Mouse (Mus musculus) kidney, postnatal 0 days (tissue): ENCODE measurements around the gene Hist1h4d. TPM values are rescaled to one million over a fixed set of nuclear protein-coding genes. Genes with fewer than 3 reads are reported as not detected.
"Not testable (repeated sequence)": the region's sequence is repeated elsewhere in the genome, so short reads cannot be mapped to it uniquely, and the experiment has no call there.

ENCODE experiments used
- ATAC-seq: fragments of 200-750 bp; cut with Nextera tagmentation; replicated peaks from 2 replicates; pipeline ENCODE4 v1.8.0; 2017; ENCODE audit warnings: low read depth, moderate number of reproducible peaks, moderate TSS enrichment, moderate library complexity; ENCODE audit not compliant: low FRiP score
- DNase-seq: peaks from one replicate; pipeline ENCODE4 v3.0.0-alpha.2; 2016; ENCODE audit warnings: low spot score
- H3K27ac ChIP-seq: fragments of 300-500 bp; sonication (generic); 2 replicates; pipeline ENCODE4 v1.5.1; 2014; ENCODE audit warnings: mild to moderate bottlenecking
- H3K27me3 ChIP-seq: fragments of 300-500 bp; sonication (generic); 2 replicates; pipeline ENCODE4 v1.6.1; 2014; ENCODE audit warnings: low read length, mixed read lengths; ENCODE audit not compliant: insufficient read depth
- H3K36me3 ChIP-seq: fragments of 300-500 bp; sonication (generic); 2 replicates; pipeline ENCODE4 v1.6.1; 2014; ENCODE audit warnings: low read length, mixed read lengths; ENCODE audit not compliant: insufficient read depth
- H3K4me1 ChIP-seq: fragments of 300-500 bp; sonication (generic); replicated peaks from 2 replicates; pipeline ENCODE4 v1.6.1; 2014; ENCODE audit warnings: antibody characterized with exemption, low read length, mixed read lengths; ENCODE audit not compliant: insufficient read depth
- H3K4me2 ChIP-seq: fragments of 300-500 bp; sonication (generic); 2 replicates; pipeline ENCODE4 v1.6.1; 2014; ENCODE audit warnings: mild to moderate bottlenecking, low read length, moderate library complexity, mixed read lengths
- H3K4me3 ChIP-seq: fragments of 300-500 bp; sonication (generic); replicated peaks from 2 replicates; pipeline ENCODE4 v1.5.1; 2014; ENCODE audit warnings: low read depth, low read length
- H3K9ac ChIP-seq: fragments of 300-500 bp; sonication (generic); 2 replicates; pipeline ENCODE4 v1.6.1; 2014; ENCODE audit warnings: low read depth, low read length
- H3K9me3 ChIP-seq: fragments of 300-500 bp; sonication (generic); replicated peaks from 2 replicates; pipeline ENCODE4 v1.6.1; 2016; ENCODE audit warnings: low read length, inconsistent platforms, mixed read lengths
- CTCF ChIP-seq: IDR thresholded peaks from 2 replicates; pipeline ENCODE4 v1.5.1; 2016; ENCODE audit warnings: antibody characterized with exemption, low read depth, mild to moderate bottlenecking, moderate library complexity
- WGBS: fragments of 180-500 bp; shearing (Covaris S2); extraction: QIAGEN DNeasy Blood & Tissue Kit; methylation state at CpG from one replicate; pipeline ENCODE4 v1.1.7; 2014; 5-methylcytosine and 5-hydroxymethylcytosine counted together
- polyA plus RNA-seq: library from polyadenylated mRNA; unstranded; fragments of >200 nt; fragmentation: Nextera tagmentation; extraction: Ambion mirVana; gene quantifications from 2 replicates; pipeline ENCODE4 v1.2.1, GENCODE M21; 2015

The Hist1h4d gene
- polyA plus RNA-seq, 1 experiment from 2014 or later, result 77.0 TPM

DNA sequence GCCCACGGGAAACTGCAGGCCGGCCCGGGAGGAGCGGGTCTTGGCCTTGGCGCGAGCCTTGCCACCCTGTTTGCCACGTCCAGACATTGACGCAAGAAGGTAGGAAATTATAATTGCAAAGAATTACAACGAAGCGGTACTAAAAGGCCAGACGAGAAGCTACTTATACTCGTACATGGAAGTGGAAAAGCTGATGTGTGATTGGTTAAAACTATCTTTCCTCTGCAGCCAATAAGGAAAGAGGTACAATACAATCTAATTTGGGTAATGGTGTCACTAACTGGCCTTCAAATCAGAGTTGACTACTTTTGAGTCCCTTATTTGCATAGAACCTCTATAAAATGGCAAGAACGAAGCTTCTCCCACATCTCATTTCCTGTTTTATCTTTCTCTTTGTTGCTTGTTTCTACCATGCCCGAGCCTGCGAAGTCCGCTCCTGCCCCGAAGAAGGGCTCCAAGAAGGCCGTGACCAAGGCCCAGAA, 10.3 kb upstream of the Hist1h4d start, which contains the start of the genes Hist1h2ae and Hist1h2bg:
Hist1h2ae (minus strand) TSS at position 199 of the 482 bp plus-strand sequence.
Hist1h2bg (plus strand) TSS at position 375 of the 482 bp plus-strand sequence.
- WGBS, result under 1% methylated on average over 18 of the region's 18 CpGs
- peak; percentile 99 for DNase-seq
- peak; percentile 86 for ATAC-seq
- H3K27ac ChIP-seq, result peak within 1 kb of the TSS; percentile 95
- peak within 1 kb of the TSS; percentile 48 for H3K4me3 ChIP-seq
- H3K4me2 ChIP-seq, result peak within 1 kb of the TSS; percentile 64
- no peaks in the 10 kb centered on the region for H3K36me3 ChIP-seq
- no peaks in the 10 kb centered on the region for H3K27me3 ChIP-seq
- H3K9ac ChIP-seq, result peak within 1 kb of the TSS; percentile 55
- no peaks in the 10 kb centered on the region for H3K9me3 ChIP-seq
- 0 out of 2 replicates have a peak, but pooled peaks cover 7% of the 10 kb centered on the region for H3K4me1 ChIP-seq
- no peak for TF ChIP-seq CTCF

DNA sequence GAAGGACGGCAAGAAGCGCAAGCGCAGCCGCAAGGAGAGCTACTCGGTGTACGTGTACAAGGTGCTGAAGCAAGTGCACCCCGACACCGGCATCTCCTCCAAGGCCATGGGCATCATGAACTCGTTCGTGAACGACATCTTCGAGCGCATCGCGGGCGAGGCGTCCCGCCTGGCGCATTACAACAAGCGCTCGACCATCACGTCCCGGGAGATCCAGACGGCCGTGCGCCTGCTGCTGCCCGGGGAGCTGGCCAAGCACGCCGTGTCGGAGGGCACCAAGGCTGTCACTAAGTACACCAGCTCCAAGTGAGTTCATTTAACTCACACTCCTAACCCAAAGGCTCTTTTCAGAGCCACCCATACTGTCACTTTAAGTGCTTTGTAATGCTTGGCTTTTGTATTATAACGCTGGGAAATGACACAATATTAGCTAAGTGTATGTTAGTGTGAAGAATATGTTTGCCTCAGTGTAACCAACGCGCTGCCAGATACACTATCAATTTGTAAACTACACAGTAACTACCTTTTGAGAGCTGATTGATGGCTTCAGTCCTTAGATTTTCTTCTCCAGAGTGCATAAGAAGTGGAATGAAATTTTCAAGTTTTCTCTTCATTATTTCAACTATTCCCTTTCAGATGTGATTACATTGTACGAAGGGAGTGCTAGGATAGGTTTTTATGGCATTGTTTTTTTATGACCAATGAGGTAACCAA, 9.7 kb upstream of the Hist1h4d start:
- not testable (repeated sequence) for H3K9me3 ChIP-seq, ATAC-seq, H3K36me3 ChIP-seq, H3K27me3 ChIP-seq
- peak overlapping the region; percentile 95 for H3K27ac ChIP-seq
- WGBS, result 1% methylated on average over 9 of the region's 34 CpGs
- DNase-seq, result peak; percentile 48
- H3K9ac ChIP-seq, result peak overlapping the region; percentile 47
- H3K4me1 ChIP-seq, result peaks cover 12% of the 10 kb centered on the region; the same call in 1 of the 2 replicates
- peak overlapping the region; percentile 64 for H3K4me2 ChIP-seq
- peak overlapping the region; percentile 48 for H3K4me3 ChIP-seq

DNA sequence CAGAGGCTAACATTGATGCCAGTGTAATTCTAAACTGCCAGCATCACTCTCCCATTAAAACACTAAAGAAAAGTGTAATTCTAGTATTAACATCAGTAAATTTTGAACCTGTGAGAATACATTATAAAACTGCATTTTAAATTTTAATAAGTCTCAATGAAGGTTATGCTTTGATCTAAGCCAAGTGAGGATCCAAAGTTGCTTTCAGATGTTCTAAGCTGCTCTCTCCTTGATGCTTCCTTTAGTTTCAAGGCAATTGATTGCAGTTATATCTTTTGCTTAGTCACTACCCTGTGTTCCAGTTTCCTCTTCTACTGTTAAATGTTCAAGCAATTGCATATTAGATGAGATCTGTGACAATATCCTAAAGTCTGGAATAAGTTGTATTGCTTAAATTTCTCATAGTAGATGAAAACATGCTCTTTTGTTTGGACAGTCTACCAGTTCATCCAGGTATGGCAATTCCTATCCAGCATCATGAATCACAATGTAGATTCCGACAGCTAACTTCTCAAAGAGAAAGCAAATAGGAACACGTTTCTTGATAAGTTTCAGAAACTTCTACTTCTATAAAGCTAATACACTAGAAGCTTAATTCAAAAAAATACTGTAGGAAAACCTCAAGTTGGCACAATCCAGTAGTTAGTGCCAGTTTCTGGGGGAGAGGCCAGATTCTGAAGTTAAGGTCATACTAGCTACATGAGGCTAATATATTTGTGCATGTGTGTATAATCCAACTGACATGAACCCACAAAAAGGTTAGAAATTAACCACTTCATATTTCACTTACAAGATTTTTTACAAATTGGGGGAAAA, 9.0 kb upstream of the Hist1h4d start:
- peak overlapping the region; percentile 47 for H3K9ac ChIP-seq
- 19% methylated on average over 2 of the region's 2 CpGs for WGBS
- no peaks in the 10 kb centered on the region for H3K9me3 ChIP-seq
- H3K4me3 ChIP-seq, result peak overlapping the region; percentile 48
- ATAC-seq, result no peak
- TF ChIP-seq CTCF, result no peak
- peaks cover 13% of the 10 kb centered on the region; the same call in 1 of the 2 replicates for H3K4me1 ChIP-seq
- H3K36me3 ChIP-seq, result no peaks in the 10 kb centered on the region
- H3K27ac ChIP-seq, result peak overlapping the region; percentile 95
- H3K4me2 ChIP-seq, result peak overlapping the region; percentile 64
- no peaks in the 10 kb centered on the region for H3K27me3 ChIP-seq
- DNase-seq, result peak; percentile 58

DNA sequence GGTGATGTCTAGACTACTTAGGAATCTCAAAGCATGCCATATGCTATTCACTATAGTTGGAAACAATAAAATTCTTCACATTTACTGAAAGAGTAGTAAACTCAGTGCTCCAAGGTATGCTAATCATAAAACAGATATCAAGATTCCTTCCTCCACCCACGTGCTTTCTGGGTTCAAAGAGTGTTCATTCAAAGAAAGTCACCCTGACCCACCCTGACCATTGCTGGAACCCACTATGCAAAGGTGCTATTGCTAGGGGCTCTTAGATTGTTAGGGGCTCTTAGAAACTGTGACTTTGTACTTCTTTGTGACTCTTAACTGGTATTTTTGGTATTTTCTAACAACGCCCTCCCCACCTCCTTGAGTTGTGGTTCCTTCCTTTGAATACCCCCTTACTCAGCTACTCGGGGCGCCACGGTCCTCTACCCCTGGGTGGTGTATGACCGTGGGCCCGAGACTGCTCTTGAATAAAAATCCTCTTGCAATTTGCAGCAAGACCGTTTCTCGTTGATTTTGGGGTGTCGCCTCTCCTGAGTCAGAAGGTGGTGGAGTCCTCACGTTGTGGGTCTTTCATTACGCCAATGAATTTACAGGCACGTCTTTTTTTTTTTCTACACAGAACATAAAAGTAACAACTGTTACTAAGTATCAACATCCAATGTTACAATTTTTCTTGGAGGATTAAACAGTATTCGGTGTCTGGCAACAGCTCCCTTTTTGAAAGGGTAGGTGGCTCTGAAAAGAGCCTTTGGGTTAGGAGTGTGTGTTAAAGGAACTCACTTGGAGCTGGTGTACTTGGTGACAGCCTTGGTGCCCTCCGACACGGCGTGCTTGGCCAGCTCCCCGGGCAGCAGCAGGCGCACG, 8.1 kb upstream of the Hist1h4d start:
- 4% methylated on average over 18 of the region's 20 CpGs for WGBS
- Histone ChIP-seq H3K27ac (peak overlapping the region; percentile 86), H3K4me3 (peak overlapping the region; percentile 48), H3K9ac (peak overlapping the region; percentile 47; the same call in 1 of the 2 replicates), H3K4me1 (peaks cover 13% of the 10 kb centered on the region; the same call in 1 of the 2 replicates), H3K4me2 (peak overlapping the region; percentile 64)
- H3K27me3 ChIP-seq, H3K36me3 ChIP-seq, DNase-seq, ATAC-seq, H3K9me3 ChIP-seq: not testable (repeated sequence)

DNA sequence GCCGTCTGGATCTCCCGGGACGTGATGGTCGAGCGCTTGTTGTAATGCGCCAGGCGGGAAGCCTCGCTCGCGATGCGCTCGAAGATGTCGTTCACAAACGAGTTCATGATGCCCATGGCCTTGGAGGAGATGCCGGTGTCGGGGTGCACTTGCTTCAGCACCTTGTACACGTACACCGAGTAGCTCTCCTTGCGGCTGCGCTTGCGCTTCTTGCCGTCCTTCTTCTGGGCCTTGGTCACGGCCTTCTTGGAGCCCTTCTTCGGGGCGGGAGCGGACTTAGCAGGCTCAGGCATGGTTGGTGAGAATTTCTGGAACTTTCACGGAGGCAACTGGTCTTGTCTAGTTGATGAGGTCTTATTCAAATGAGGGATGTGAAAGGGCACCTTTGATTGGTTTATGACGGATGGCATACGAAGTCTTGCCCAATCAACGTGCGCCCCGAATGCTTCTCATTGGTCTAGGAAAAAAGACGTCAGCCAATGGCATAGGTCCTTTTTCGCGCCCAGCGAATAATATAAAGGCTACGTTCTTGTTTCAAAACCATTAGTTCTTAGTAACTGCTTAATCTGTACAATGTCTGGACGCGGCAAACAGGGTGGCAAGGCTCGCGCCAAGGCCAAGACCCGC, 7.4 kb upstream of the Hist1h4d start, which contains the start of the genes Hist1h2bf and Hist1h2ad:
Hist1h2bf (minus strand) TSS at position 299 of the 627 bp plus-strand sequence.
Hist1h2ad (plus strand) TSS at position 484 of the 627 bp plus-strand sequence.
- Histone ChIP-seq H3K4me2 (peak within 1 kb of the TSS; percentile 64), H3K4me3 (peak within 1 kb of the TSS; percentile 48), H3K4me1 (peaks cover 13% of the 10 kb centered on the region; the same call in 1 of the 2 replicates), H3K9ac (peak within 1 kb of the TSS; percentile 51; the same call in 1 of the 2 replicates), H3K27ac (peak within 1 kb of the TSS; percentile 86)
- not testable (repeated sequence) for H3K27me3 ChIP-seq, H3K9me3 ChIP-seq, H3K36me3 ChIP-seq
- under 1% methylated on average over 30 of the region's 42 CpGs for WGBS
- ATAC-seq (peak; percentile 92), DNase-seq (peak; percentile 100)

DNA sequence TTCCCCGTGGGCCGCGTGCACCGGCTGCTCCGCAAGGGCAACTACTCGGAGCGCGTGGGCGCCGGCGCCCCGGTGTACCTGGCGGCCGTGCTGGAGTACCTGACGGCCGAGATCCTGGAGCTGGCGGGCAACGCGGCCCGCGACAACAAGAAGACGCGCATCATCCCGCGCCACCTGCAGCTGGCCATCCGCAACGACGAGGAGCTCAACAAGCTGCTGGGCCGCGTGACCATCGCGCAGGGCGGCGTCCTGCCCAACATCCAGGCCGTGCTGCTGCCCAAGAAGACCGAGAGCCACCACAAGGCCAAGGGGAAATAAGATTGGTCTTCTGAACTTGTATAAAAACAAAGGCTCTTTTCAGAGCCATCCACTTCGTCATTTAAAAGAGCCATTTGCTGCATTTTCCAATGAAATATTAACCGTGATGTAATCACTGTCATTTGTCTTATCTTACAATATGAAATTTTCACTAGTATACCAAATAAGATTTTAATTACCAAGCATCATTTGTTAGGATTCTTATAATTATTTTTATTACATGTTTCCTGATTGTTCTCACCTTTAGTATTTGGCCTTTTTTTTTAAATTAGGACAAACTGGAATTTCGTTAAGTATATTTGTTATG, 6.7 kb upstream of the Hist1h4d start:
- Histone ChIP-seq H3K4me1 (peaks cover 13% of the 10 kb centered on the region; the same call in 1 of the 2 replicates), H3K4me3 (peak overlapping the region; percentile 48; the same call in 1 of the 2 replicates), H3K4me2 (peak overlapping the region; percentile 59), H3K27ac (peak overlapping the region; percentile 86)
- WGBS, result under 1% methylated on average over 6 of the region's 39 CpGs
- H3K27me3 ChIP-seq, ATAC-seq, H3K9me3 ChIP-seq, H3K9ac ChIP-seq, H3K36me3 ChIP-seq: not testable (repeated sequence)
- peak; percentile 33 for DNase-seq
